Mouse (Mus musculus) CH12.LX (cell line): ENCODE data around the gene Cysrt1. TPM values are rescaled to one million over a fixed set of nuclear protein-coding genes. Genes with fewer than 3 reads are reported as not detected.
A peak's percentile ranks its signal among the peaks of the same experiment; 100 is the strongest.

Source experiments
- DNase-seq: peaks from one replicate; pipeline ENCODE4 v3.0.0-alpha.2; 2013; ENCODE audit errors: extremely low read depth
- H3K27ac ChIP-seq: 2 replicates; pipeline ENCODE4 v1.5.1; 2012; ENCODE audit warnings: low read depth, mild to moderate bottlenecking, control low read depth, moderate library complexity; ENCODE audit not compliant: insufficient read depth
- H3K27me3 ChIP-seq: replicated peaks from 2 replicates; pipeline ENCODE3; 2012; ENCODE audit warnings: inconsistent platforms
- H3K36me3 ChIP-seq, 2 experiments: replicated peaks in 1 of 2; 2 replicates each; pipeline versions ENCODE3 to v1.6.1; 2012; ENCODE audit warnings: inconsistent platforms in 1 of 2, low read length in 1 of 2, mild to moderate bottlenecking in 1 of 2, mixed read lengths in 1 of 2, moderate library complexity in 1 of 2; ENCODE audit not compliant: control insufficient read depth in 1 of 2, insufficient read depth in 1 of 2
- H3K4me1 ChIP-seq, 2 experiments: 2 replicates each; pipeline ENCODE4 v1.6.1; 2012; ENCODE audit warnings: inconsistent platforms in 1 of 2, moderate library complexity in 1 of 2; ENCODE audit not compliant: insufficient read depth in 2 of 2, control insufficient read depth in 1 of 2
- H3K4me2 ChIP-seq: 2 replicates; pipeline ENCODE4 v1.6.1; 2012; ENCODE audit warnings: low read depth, mild to moderate bottlenecking, control low read depth; ENCODE audit not compliant: poor library complexity, insufficient read depth, severe bottlenecking
- H3K4me3 ChIP-seq, 3 experiments: fragments of 150-350 bp in 1 of 3; sonication (generic) in 1 of 3; replicated peaks in 1 of 3; 2 replicates each; pipeline versions ENCODE3 to v1.5.1; 2011 to 2012; ENCODE audit warnings: low read depth in 2 of 3, low read length in 2 of 3, mild to moderate bottlenecking in 2 of 3, moderate library complexity in 2 of 3, control low read depth in 1 of 3, improper control_type of control experiment in 1 of 3, inconsistent platforms in 1 of 3, mixed read lengths in 1 of 3; ENCODE audit not compliant: poor library complexity in 1 of 3
- H3K79me2 ChIP-seq: replicated peaks from 2 replicates; pipeline ENCODE4 v1.6.1; 2012; ENCODE audit warnings: mild to moderate bottlenecking, moderate library complexity; ENCODE audit not compliant: control insufficient read depth, poor library complexity, insufficient read depth, severe bottlenecking; ENCODE audit errors: extremely low read depth
- H3K9ac ChIP-seq: 2 replicates; pipeline ENCODE4 v1.6.1; 2012; ENCODE audit warnings: low read depth, mild to moderate bottlenecking, control low read depth, moderate library complexity; ENCODE audit not compliant: insufficient read depth
- H3K9me3 ChIP-seq: replicated peaks from 2 replicates; pipeline ENCODE3; 2012; ENCODE audit warnings: low read length, inconsistent platforms, mixed read lengths
- CHD2 ChIP-seq: IDR thresholded peaks from 2 replicates; pipeline ENCODE4 v1.6.1; 2011; ENCODE audit warnings: low read length, improper control_type of control experiment
- E2F4 ChIP-seq: IDR thresholded peaks from 2 replicates; pipeline ENCODE4 v1.6.1; 2011; ENCODE audit warnings: low read depth, low read length, improper control_type of control experiment; ENCODE audit not compliant: insufficient replicate concordance
- EP300 ChIP-seq: IDR thresholded peaks from 2 replicates; pipeline ENCODE4 v1.6.1; 2011; ENCODE audit warnings: low read length, improper control_type of control experiment
- ETS1 ChIP-seq: conservative IDR thresholded peaks from 2 replicates; pipeline ENCODE4 v1.6.1; 2012; ENCODE audit warnings: low read depth, mild to moderate bottlenecking, inconsistent platforms, low read length, improper control_type of control experiment, moderate library complexity
- HCFC1 ChIP-seq: IDR thresholded peaks from 2 replicates; pipeline ENCODE4 v1.6.1; 2012; ENCODE audit warnings: low read depth, mild to moderate bottlenecking, inconsistent platforms, low read length, improper control_type of control experiment
- IRF4 ChIP-seq: IDR thresholded peaks from 2 replicates; pipeline ENCODE4 v1.6.1; 2014; ENCODE audit warnings: low read depth, mild to moderate bottlenecking, inconsistent platforms, low read length, improper control_type of control experiment
- JUN ChIP-seq: IDR thresholded peaks from 2 replicates; pipeline ENCODE4 v1.6.1; 2011; ENCODE audit warnings: low read depth, mild to moderate bottlenecking, low read length, improper control_type of control experiment, moderate library complexity; ENCODE audit not compliant: insufficient read depth
- JUND ChIP-seq: conservative IDR thresholded peaks from 2 replicates; pipeline ENCODE4 v1.6.1; 2011; ENCODE audit warnings: low read depth, low read length, improper control_type of control experiment
- KAT2A ChIP-seq: IDR thresholded peaks from 2 replicates; pipeline ENCODE4 v1.6.1; 2012; ENCODE audit warnings: low read length, improper control_type of control experiment, inconsistent platforms; ENCODE audit not compliant: insufficient replicate concordance
- MYC ChIP-seq: IDR thresholded peaks from 2 replicates; pipeline ENCODE4 v1.6.1; 2011; ENCODE audit warnings: low read depth, mild to moderate bottlenecking, improper control_type of control experiment, low read length
- PAX5 ChIP-seq: IDR thresholded peaks from 2 replicates; pipeline ENCODE4 v1.6.1; 2012; ENCODE audit warnings: low read length, inconsistent platforms, mixed read lengths
- POLR2AphosphoS2 ChIP-seq: IDR thresholded peaks from 2 replicates; pipeline ENCODE4 v1.6.1; 2011; ENCODE audit warnings: low read depth, low read length, improper control_type of control experiment
- SIN3A ChIP-seq: IDR thresholded peaks from 2 replicates; pipeline ENCODE4 v1.6.1; 2012; ENCODE audit warnings: low read length, improper control_type of control experiment, inconsistent platforms
- SMC3 ChIP-seq: IDR thresholded peaks from 2 replicates; pipeline ENCODE4 v1.6.1; 2011; ENCODE audit warnings: low read depth, low read length, improper control_type of control experiment
- TCF12 ChIP-seq: IDR thresholded peaks from 2 replicates; pipeline ENCODE4 v1.6.1; 2014; ENCODE audit warnings: low read depth, mild to moderate bottlenecking, inconsistent platforms, low read length, improper control_type of control experiment
- USF1 ChIP-seq: IDR thresholded peaks from 2 replicates; pipeline ENCODE4 v1.6.1; 2014; ENCODE audit warnings: low read depth, mild to moderate bottlenecking, inconsistent platforms, low read length, improper control_type of control experiment
- ZKSCAN1 ChIP-seq: IDR thresholded peaks from 2 replicates; pipeline ENCODE4 v1.6.1; 2012; ENCODE audit warnings: low read depth, inconsistent platforms, low read length, improper control_type of control experiment, borderline replicate concordance
- dilution Hi-C: fragments of 300-500 bp; cut with MboI; formaldehyde crosslinking; loops from 2 replicates; pipeline ENCODE4 v1.14.3; 2020; ENCODE audit warnings: low sequenced_read_pairs; ENCODE audit not compliant: extremely low pct_unique_long_range_greater_than_20kb, extremely low pct_ligation_motif_present
- in situ Hi-C: fragments of 300-500 bp; cut with MboI; formaldehyde crosslinking; loops from 3 replicates; pipeline ENCODE4 v1.14.3; 2019; ENCODE audit warnings: low sequenced_read_pairs, low pct_ligation_motif_present, low pct_unique_long_range_greater_than_20kb, mixed read lengths
- polyA plus RNA-seq: library from polyadenylated mRNA; unstranded; fragments of >175 nt; gene quantifications from 2 replicates; pipeline ENCODE4 v1.2.1, GENCODE M21; 2012; ENCODE audit warnings: low read depth; ENCODE audit not compliant: insufficient read length
- total RNA-seq, 2 experiments: library from RNA; depleted of rRNA; stranded (reverse); fragments of 300-350 nt in 1 of 2; fragments of >200 nt in 1 of 2; gene quantifications; 2 replicates each; pipeline ENCODE4 v1.2.3; 2012 to 2014

The Cysrt1 gene
- total and polyA plus RNA-seq, 3 experiments: not detected

GRCm38 (mm10) chr2:25226864-25227263 is 15.4 kb downstream of the Cysrt1 start:
- peaks cover 30% of the 10 kb centered on the region for H3K27me3 ChIP-seq
- H3K4me1 ChIP-seq: peaks cover 10 to 29% of the 10 kb centered on the region in 2 experiments; a peak in 3 of 4 replicates
- H3K27ac ChIP-seq: no peak overlapping the region
- no peak overlapping the region for H3K9ac ChIP-seq
- H3K4me3 ChIP-seq: no peak overlapping the region
- dilution Hi-C loops (no loop called here), in situ Hi-C loops (no loop called here)
- no peak overlapping the region for H3K4me2 ChIP-seq
- no peak for DNase-seq
- H3K9me3 ChIP-seq: no peaks in the 10 kb centered on the region
- peaks cover 13 to 19% of the 10 kb centered on the region in 2 experiments for H3K36me3 ChIP-seq
- H3K79me2 ChIP-seq: peaks cover 9% of the 10 kb centered on the region
- TF ChIP-seq ETS1 (no peak), E2F4 (no peak), ZKSCAN1 (no peak), USF1 (no peak), JUND (no peak), EP300 (no peak), TCF12 (no peak), SMC3 (no peak), MYC (no peak), PAX5 (no peak), CHD2 (no peak), IRF4 (no peak), SIN3A (no peak), POLR2AphosphoS2 (no peak)

- in situ Hi-C loops: no loop called here
- Histone ChIP-seq H3K27me3 (peaks cover 20% of the 10 kb centered on the region), H3K36me3 (peaks cover 22 to 26% of the 10 kb centered on the region in 2 experiments), H3K9me3 (no peaks in the 10 kb centered on the region)
- TF ChIP-seq JUND (no peak), TCF12 (no peak), JUN (no peak), HCFC1 (no peak), KAT2A (no peak)
- TF ChIP-seq, all 38 proteins: peak for 0
- Histone ChIP-seq H3K27ac (no peak overlapping the region), H3K79me2 (peaks cover 9% of the 10 kb centered on the region), H3K9ac (peak overlapping the region; percentile 89; the same call in 1 of the 2 replicates), H3K4me3 (peak overlapping the region in 2 of 3 experiments; percentile 61 to 62), H3K4me1 (peaks cover 13 to 34% of the 10 kb centered on the region in 2 experiments; a peak in 3 of 4 replicates), H3K4me2 (peak overlapping the region; percentile 76)
- DNase-seq: no peak
- dilution Hi-C loops: no loop called here
Measured at GRCm38 (mm10) chr2:25225811-25226379, 16.4 kb downstream of the Cysrt1 start.
